Mouse (Mus musculus) adrenal gland, postnatal 25 days (tissue): ENCODE results near the gene Ppfibp1. TPM values are rescaled to one million over a fixed set of nuclear protein-coding genes. Genes with fewer than 3 reads are reported as not detected.

Experiments used
- DNase-seq: peaks from one replicate; pipeline ENCODE4 v3.0.0; 2021; ENCODE audit warnings: mixed read lengths
- total RNA-seq: library from RNA; stranded (reverse); gene quantifications from 2 replicates; pipeline ENCODE4 v1.2.3, GENCODE M21; 2021

The Ppfibp1 gene
- total RNA-seq, 1 experiment from 2014 or later = 98.9 TPM

GRCm38 (mm10) chr6:146995878-146996277 lies 107.6 kb downstream of the Ppfibp1 start:
- no peak for DNase-seq

DNA sequence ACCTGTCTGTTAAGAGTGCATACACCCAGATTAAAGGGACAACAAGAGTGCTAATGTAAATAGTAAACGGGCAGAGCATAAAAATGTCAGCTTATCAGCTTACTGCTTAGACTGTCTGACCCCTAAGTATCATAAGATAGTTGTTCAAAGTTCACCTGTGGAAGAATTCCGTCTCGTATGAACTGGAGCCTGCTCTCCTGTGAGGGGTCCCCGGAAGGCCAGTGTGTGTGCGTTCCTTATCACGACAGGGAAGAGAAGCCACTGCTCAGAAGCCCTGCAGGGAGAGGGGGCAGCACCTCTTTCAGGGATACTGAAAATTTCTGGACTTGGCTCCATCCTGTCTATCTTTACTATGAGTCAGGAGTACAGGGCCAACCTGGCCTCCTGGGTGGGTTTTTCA lies 108.7 kb downstream of the Ppfibp1 start:
- DNase-seq = no peak

DNA sequence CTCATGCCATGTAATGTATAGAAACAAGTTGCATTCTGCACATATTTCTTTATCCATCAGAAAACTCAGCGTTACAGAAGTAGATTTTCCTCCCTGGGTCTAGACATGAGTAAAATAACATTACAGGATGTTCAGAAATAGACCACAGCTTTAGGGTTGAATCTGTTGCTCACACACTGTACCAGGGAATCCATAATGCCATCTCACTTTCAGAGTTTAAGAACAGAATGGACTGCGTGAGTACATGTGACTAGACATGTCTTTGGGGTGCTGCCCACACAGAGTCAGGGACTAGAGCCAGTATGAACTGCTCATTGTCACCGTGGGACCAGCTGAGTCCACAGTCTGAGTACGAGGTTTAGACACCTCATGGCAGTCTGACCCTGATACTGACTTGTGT lies 110.4 kb downstream of the Ppfibp1 start:
- no peak for DNase-seq

- DNase-seq = no peak
Observed at GRCm38 (mm10) chr6:146999302-146999701, 111.0 kb downstream of the Ppfibp1 start.

DNA sequence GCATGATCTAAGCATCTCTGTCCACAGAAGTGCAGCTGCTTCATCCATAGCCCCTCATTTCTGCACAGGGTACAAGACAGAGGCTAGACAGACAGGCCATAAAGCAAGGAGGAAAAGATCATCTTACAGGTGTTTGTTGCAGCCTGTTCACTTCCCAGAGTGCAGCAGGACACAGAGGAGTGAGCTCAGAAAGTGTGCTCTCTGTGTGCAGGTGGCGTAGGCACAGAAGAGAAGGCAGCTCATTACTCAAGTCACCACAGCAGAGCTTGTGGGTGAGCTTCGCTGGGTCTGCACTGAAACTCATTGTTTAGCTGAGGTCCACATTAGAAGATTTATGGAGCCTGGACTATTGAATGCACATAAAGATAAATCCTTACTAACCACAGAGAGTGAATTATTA lies 111.5 kb downstream of the Ppfibp1 start:
- no peak for DNase-seq

GRCm38 (mm10) chr6:147008148-147008547 lies 119.9 kb downstream of the Ppfibp1 start:
- DNase-seq = peak; percentile 57

DNA sequence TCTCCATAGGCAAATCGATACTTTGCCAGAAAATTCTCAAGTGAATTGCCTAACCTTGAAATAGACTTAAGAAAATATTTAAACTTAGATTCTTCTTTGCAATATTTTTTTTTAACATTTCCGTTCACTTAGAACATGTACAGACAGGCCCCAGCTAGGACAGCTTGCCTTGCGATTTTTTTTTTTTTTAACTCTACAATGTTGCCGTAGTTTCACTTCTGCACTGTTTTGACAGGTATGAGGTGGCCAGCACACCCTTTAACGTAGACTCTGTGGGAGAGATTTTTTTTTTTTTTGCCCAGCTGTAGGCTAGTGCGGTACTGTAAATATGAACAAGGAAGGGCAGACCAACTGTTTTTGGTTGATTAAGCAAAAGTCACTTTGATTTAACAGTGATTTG lies 122.1 kb downstream of the Ppfibp1 start:
- no peak for DNase-seq

- no peak for DNase-seq
Observed at GRCm38 (mm10) chr6:147010811-147011520, 122.7 kb downstream of the Ppfibp1 start.

- DNase-seq = no peak
Observed at GRCm38 (mm10) chr6:147011555-147011954, 123.3 kb downstream of the Ppfibp1 start.

GRCm38 (mm10) chr6:147011977-147012376 lies 123.7 kb downstream of the Ppfibp1 start:
- DNase-seq = no peak

DNA sequence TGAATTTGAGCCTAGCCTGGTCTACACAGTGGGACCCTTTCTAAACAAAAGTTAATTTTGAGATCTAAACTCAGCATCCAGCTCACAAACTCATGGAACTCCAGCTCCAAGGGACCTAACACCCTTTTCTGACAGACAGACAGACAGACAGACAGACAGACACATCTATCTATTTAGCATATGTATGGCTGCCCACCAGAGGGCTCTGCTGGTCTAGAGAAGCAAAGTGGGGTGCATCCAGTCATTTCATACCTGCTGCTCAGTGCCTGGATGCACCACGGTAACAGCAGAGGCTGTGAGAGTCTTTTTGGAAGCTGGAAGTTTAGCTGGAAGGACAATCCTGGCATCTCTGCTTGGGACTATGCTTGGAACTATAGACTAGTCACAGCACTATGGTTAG lies 125.3 kb downstream of the Ppfibp1 start:
- DNase-seq = no peak

DNA sequence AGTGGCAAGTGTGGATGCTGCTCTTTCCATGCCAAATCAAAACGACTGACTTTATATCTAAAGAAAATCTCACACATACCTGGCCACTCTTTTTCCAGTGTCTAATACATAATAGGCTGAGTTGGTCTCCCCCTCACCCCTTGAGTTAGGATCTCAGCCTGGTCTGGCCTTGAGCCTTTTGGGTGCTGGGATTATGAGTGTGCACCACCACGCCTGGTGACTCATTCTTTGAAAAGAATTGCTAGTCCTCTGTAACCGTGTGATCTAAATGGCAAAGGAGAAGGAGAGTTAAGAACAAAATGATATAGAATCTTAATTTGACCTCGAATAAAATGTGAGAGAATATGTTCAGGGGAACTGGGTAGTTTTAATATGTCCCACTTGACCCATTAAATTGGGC lies 129.6 kb downstream of the Ppfibp1 start:
- DNase-seq = peak; percentile 21

- DNase-seq = no peak
Observed at GRCm38 (mm10) chr6:147018364-147018763, 130.1 kb downstream of the Ppfibp1 start.

DNA sequence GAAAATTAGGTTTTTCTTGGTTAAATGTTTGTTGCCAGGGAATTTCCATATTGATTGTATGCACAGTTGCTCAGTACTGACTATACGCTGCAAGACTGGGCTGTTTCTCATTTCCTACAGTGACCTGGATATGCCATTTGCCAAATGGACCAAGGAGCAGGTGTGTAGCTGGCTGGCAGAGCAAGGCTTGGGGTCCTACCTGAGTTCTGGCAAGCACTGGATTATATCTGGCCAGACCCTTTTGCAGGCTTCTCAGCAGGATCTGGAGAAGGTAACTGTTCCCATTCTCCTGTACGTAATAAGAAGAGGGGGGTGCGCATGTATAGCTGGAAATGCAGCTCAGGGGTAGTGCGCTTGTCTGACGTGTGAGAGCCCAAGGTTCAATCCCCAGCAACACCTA lies 132.9 kb downstream of the Ppfibp1 start:
- no peak for DNase-seq

DNA sequence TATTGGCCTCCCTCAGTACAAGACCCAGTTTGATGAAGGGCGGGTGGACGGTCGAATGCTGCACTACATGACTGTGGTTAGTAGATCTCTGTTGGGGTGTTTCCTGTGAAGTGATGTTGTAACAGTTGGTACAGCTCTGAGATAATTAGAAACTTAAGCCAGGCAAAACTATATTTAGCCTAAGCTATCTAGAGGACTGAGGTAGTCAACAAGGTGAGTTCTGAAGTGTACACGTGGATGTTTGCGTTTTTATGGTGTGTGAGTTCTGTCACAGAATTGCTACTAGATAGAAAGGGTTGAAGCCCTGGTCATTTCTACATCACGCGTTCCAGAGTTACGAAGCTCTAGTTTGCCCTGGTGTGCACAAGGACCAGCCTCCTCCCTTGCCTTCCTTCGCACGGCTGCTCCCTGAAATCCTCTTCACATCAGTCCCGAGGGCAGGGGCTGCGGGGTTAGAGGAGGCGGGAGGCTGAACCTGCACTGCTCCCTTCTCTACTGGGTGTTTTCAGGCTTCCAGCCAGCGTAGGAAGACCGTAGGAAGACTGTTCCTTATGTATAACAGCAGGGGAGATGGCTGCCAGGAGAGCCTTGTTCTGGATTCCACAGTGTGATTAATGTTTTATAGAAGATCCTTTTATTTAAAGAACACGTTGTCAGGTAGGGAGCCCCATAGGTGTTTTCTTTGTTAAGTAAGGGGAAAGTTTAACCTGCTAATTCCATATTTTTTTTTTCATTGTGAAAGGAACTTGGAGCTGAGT lies 134.3 kb downstream of the Ppfibp1 start:
- no peak for DNase-seq

DNA sequence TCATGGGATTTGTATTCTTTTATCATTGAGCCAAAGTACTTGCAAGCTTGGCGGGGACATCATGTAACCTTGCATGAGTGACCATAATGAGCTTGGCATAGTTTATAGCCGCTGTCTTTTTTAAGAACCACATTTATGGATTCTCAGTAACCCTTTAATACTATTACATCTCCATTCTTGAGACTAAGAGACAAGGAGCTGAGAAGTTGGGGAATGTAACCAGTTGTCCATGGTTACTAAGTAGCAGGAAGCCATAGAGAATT lies 134.8 kb downstream of the Ppfibp1 start:
- no peak for DNase-seq

- no peak for DNase-seq
Observed at GRCm38 (mm10) chr6:147023568-147023967, 135.3 kb downstream of the Ppfibp1 start.

DNA sequence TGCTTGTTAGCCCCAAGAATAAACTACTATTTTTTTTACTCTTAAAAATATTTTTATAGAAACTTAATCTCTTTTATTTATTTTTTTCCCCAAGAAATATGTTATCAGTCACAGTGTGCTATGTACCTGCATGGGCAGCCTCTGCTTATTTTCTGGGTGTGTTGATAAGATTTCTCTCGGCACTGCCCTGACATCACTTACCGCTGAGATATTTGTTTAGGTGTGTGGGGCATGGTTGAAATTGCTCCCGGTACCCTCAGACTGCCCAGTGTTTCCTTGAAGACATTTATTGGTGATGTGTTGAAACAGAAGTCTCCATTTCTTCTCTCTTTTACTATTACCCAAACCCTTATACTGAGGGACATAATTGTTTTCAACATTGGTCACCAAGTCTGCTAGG lies 136.5 kb downstream of the Ppfibp1 start:
- no peak for DNase-seq

DNA sequence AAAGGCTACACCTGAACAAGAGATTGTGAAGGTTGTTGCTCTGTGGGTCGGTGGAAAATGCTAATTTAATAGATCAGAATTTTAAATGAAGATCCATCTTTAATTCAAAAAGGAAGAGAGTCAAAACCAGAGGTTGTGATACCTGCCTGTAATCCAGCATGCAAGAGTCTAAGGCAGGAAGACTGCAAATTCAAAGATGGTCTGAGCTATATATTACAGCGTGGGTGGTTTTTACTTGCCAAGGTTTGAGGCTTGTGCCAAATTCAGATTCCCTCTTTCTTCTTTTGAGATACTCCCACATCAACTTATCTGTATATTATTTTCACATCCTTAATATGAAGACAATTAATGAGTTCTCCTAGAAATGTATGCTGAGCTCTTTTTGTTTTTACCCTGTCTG lies 140.1 kb downstream of the Ppfibp1 start:
- DNase-seq = no peak

- DNase-seq = no peak
Observed at GRCm38 (mm10) chr6:147029591-147029990, 141.3 kb downstream of the Ppfibp1 start.

GRCm38 (mm10) chr6:147030096-147030885 lies 142.0 kb downstream of the Ppfibp1 start:
- no peak for DNase-seq

DNA sequence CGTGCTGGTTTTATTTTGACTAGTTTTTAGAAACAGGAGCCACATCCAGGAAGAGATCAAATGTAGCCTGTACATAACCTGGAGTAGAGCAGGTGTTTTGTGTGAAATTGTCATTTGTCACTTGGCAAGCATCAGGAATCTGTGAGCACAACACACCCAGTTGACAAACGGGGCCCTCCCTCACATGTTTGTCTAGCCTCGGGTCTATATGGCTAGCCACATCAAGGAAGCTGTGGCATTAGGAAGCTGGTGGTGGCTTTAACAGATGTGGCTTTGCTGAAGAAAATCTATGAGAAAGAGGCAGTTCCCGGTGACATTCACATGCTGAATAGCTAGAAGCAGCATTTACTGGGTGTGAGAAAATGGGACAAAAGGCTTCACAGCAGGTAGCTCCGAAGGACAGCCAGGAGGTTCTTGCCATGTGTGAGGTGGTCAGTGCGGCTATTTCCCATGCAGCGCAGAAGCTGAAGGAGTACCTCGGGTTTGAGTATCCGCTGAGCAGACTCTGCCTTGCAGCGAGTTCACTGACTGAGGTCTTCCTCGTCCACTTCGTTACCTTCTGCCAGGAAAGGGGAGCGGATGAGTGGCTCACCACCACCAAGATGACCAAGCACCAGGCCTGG lies 144.1 kb downstream of the Ppfibp1 start, which contains the start of gene Rep15:
Gene Rep15 (plus strand): TSS at position 282 of the 623 bp plus-strand sequence.
- no peak for DNase-seq
